Mouse (Mus musculus): Measurements from ENCODE around the gene Inpp5a. TPM values are rescaled to one million over a fixed set of nuclear protein-coding genes. Genes with fewer than 3 reads are reported as not detected.

The Inpp5a gene
- polyA plus RNA-seq, 1 experiment from 2014 or later = 23.0 TPM

DNA sequence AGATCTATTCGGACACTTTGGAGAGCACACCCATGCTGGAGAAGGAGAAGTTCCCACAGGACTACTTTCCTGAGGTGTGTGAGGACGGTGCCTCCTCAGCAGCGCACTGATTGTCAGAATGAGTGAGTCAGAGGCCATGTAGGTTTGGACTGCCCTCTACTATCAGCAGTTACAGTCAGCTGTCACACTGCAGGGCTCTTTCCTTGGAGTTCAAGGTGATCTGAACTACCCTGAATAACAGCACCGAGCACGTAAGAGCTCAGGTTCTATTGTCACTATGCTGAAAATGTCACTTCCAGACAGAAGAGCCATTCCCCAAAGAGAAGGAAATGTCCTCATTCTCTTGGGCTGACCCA lies 127.7 kb downstream of the Inpp5a start:
- no peak overlapping the region for H3K9ac ChIP-seq (ENCODE audit: low read length)
- ATAC-seq (ENCODE audit: insufficient number of reproducible peaks, low FRiP score, low TSS enrichment, low read depth) (no peak), DNase-seq (ENCODE audit: low spot score) (no peak)
- no peak overlapping the region for H3K27ac ChIP-seq (replicated peaks; ENCODE audit: low read depth, low read length)
- no peaks in the 10 kb centered on the region; the same call in 1 of the 2 replicates for H3K36me3 ChIP-seq (ENCODE audit: control insufficient read depth, insufficient read depth, low read length)
- no peak overlapping the region for H3K4me2 ChIP-seq (ENCODE audit: low read depth, severe bottlenecking)
- H3K9me3 ChIP-seq (ENCODE audit: control insufficient read depth, low read length) = no peaks in the 10 kb centered on the region
- no peak overlapping the region for H3K4me3 ChIP-seq (ENCODE audit: low read depth, low read length)
- WGBS = 87% methylated on average over 5 of the region's 5 CpGs
- H3K27me3 ChIP-seq (ENCODE audit: control insufficient read depth, insufficient read depth, low read length) = no peaks in the 10 kb centered on the region
- H3K4me1 ChIP-seq (ENCODE audit: control insufficient read depth, insufficient read depth, low read length) = peaks cover 12% of the 10 kb centered on the region

DNA sequence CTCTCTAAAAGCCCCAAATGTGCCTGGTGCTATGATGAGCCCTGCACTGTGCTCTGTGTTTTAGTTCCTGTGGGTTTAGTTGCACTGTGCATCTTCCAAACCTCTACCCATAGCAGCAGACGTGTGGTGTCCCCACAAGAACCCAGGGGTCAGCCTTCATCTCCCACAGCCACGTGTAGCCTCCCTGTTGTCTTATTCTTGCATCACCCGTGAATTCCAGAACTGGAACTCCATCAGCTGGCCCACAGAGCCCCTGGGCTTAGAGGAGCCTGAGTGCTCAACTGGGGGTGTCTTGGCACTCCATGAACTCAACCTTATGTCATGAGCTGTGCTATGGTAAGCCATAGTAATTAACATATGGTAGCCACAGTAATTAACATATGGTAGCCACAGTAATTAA lies 129.4 kb downstream of the Inpp5a start:
- no peaks in the 10 kb centered on the region for H3K27me3 ChIP-seq (ENCODE audit: control insufficient read depth, insufficient read depth, low read length)
- H3K4me2 ChIP-seq (ENCODE audit: low read depth, severe bottlenecking) = no peak overlapping the region
- no peak overlapping the region for H3K9ac ChIP-seq (ENCODE audit: low read length)
- no peak for DNase-seq (ENCODE audit: low spot score)
- no peak overlapping the region for H3K27ac ChIP-seq (replicated peaks; ENCODE audit: low read depth, low read length)
- no peaks in the 10 kb centered on the region for H3K9me3 ChIP-seq (ENCODE audit: control insufficient read depth, low read length)
- WGBS = 73% methylated on average over 3 of the region's 3 CpGs
- ATAC-seq (ENCODE audit: insufficient number of reproducible peaks, low FRiP score, low TSS enrichment, low read depth) = no peak
- H3K4me3 ChIP-seq (ENCODE audit: low read depth, low read length) = no peak overlapping the region
- H3K4me1 ChIP-seq (ENCODE audit: control insufficient read depth, insufficient read depth, low read length) = peaks cover 12% of the 10 kb centered on the region
- no peaks in the 10 kb centered on the region for H3K36me3 ChIP-seq (ENCODE audit: control insufficient read depth, insufficient read depth, low read length)

DNA sequence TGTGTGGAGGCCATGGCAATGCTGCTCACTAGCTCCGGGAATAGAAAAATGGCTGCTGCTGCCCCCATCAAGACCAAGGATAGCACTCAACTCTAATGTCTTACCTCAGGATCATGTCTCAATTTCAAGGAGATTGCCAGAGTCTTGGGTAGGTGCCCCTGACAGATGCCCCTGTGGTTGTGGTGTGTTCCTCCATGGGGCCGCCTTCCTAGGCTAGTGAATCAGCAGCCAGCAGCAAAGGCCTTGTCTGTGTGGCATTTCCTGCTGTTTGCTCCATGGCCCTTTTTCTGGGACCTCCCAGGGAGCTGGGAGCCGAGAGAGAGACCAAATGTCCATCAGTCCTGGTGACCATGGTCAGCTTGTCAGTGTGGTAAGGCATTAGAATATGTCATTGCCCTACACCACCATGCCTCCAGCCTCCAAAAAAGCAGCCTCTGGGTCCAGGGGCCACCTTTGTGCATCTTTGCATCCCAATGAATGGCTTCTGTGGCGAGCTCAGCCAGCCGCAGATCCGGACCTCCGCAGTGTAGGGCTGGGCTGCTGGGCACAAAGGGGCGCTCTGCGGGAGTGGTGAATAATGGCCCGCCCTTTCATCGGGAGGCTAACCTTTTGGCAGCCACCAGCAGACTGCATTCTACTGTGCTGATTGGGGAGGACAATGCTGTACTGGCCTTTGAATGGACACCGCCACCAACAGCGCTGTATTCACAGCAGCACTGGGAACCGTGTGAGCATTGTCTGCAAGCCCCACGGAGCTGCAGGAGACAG lies 139.6 kb downstream of the Inpp5a start:
- ATAC-seq (ENCODE audit: insufficient number of reproducible peaks, low FRiP score, low TSS enrichment, low read depth) = no peak
- DNase-seq (ENCODE audit: low spot score) = no peak
- Histone ChIP-seq H3K4me1 (ENCODE audit: control insufficient read depth, insufficient read depth, low read length) (no peaks in the 10 kb centered on the region), H3K36me3 (ENCODE audit: control insufficient read depth, insufficient read depth, low read length) (no peaks in the 10 kb centered on the region), H3K9me3 (ENCODE audit: control insufficient read depth, low read length) (no peaks in the 10 kb centered on the region), H3K4me2 (ENCODE audit: low read depth, severe bottlenecking) (no peak overlapping the region), H3K9ac (ENCODE audit: low read length) (no peak overlapping the region), H3K27me3 (ENCODE audit: control insufficient read depth, insufficient read depth, low read length) (no peaks in the 10 kb centered on the region), H3K27ac (replicated peaks; ENCODE audit: low read depth, low read length) (no peak overlapping the region), H3K4me3 (ENCODE audit: low read depth, low read length) (no peak overlapping the region)
- WGBS = 26% methylated on average over 15 of the region's 15 CpGs

DNA sequence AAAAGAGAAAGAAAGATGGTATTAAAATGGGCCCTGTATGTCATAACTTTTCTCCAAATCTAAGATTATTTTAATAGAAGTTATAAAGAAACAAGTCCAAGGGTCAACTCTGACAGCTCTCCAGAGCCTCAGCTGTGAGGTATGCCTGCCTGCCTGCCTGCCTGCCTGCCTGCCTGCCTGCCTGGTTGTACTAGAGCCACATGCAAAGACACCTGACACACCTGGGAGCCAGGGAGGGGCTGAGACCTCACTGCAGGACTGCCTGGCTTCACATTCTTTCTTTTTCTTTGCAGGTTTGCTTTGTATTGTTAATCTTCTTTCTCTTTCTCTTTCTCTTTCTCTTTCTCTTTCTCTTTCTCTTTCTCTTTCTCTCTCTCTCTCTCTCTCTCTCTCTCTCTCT lies 140.3 kb downstream of the Inpp5a start:
- Histone ChIP-seq H3K9me3 (ENCODE audit: control insufficient read depth, low read length) (no peaks in the 10 kb centered on the region), H3K4me1 (ENCODE audit: control insufficient read depth, insufficient read depth, low read length) (no peaks in the 10 kb centered on the region), H3K4me3 (ENCODE audit: low read depth, low read length) (no peak overlapping the region), H3K27ac (replicated peaks; ENCODE audit: low read depth, low read length) (no peak overlapping the region), H3K9ac (ENCODE audit: low read length) (no peak overlapping the region), H3K4me2 (ENCODE audit: low read depth, severe bottlenecking) (no peak overlapping the region), H3K27me3 (ENCODE audit: control insufficient read depth, insufficient read depth, low read length) (no peaks in the 10 kb centered on the region), H3K36me3 (ENCODE audit: control insufficient read depth, insufficient read depth, low read length) (no peaks in the 10 kb centered on the region)
- DNase-seq (ENCODE audit: low spot score) = no peak
- ATAC-seq (ENCODE audit: insufficient number of reproducible peaks, low FRiP score, low TSS enrichment, low read depth) = no peak

DNA sequence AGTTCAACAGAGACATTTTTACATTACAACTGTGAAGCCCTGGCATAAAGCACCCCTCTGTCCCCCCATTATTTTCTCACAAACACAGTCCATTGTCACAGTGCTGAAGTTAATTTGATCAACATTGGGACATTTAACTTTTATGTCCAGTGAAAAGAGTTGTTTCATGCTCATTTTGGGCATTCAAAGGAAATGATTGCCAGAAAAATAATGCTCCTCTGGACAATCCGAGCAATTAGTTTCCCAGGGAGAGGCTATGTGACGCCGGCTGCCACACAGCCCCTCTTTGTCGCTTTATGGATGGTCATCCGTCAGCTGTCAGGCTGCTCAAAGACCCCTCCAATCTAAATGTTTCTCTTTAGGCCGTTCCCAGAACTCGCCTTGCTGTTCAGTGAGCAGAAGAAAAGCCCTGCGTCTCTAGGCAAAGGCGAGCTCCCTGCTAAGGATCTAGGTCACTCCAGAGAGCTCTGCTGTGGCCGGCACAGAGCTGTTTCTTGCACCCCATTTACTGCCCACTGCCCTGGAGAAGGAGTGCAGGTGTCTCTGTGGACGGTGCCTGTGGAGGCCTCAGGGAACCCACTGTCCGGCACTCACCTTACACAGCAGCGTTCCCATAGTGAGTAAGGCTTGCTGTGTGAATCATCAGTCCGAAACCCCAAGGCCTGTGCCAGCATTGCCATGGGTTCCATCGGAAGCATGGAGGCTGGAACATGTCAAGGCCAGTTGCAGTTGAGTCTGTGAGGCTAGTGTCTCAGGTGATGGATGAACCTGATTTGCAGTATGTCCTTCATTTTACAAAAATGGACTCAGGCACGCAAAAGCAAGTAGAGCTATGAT lies 141.9 kb downstream of the Inpp5a start:
- no peaks in the 10 kb centered on the region for H3K9me3 ChIP-seq (ENCODE audit: control insufficient read depth, low read length)
- WGBS = 39% methylated on average over 16 of the region's 16 CpGs
- H3K27ac ChIP-seq (replicated peaks; ENCODE audit: low read depth, low read length) = no peak overlapping the region
- DNase-seq (ENCODE audit: low spot score) = no peak
- no peak overlapping the region for H3K9ac ChIP-seq (ENCODE audit: low read length)
- ATAC-seq (ENCODE audit: insufficient number of reproducible peaks, low FRiP score, low TSS enrichment, low read depth) = no peak
- no peaks in the 10 kb centered on the region for H3K4me1 ChIP-seq (ENCODE audit: control insufficient read depth, insufficient read depth, low read length)
- H3K4me3 ChIP-seq (ENCODE audit: low read depth, low read length) = no peak overlapping the region
- H3K36me3 ChIP-seq (ENCODE audit: control insufficient read depth, insufficient read depth, low read length) = no peaks in the 10 kb centered on the region
- H3K4me2 ChIP-seq (ENCODE audit: low read depth, severe bottlenecking) = no peak overlapping the region
- no peaks in the 10 kb centered on the region for H3K27me3 ChIP-seq (ENCODE audit: control insufficient read depth, insufficient read depth, low read length)

DNA sequence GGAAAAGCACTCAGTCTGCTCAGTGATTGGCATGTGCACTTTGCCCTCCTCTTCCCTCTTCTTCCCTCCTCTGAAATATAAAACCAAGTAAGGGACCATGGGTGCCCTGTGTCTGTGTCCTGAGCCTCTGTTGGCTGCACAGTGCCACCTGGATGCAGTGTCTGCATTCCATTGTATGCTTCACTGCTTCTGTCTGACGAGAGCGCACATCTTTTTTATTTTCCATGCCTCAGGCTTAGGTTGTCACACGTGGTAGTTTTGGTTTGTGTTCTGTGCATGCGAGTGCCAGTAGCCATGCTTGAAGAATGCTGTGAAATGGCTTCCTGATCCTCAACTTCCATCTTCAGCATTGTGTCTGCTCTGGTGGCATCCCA lies 142.5 kb downstream of the Inpp5a start:
- H3K27me3 ChIP-seq (ENCODE audit: control insufficient read depth, insufficient read depth, low read length) = no peaks in the 10 kb centered on the region
- H3K36me3 ChIP-seq (ENCODE audit: control insufficient read depth, insufficient read depth, low read length) = no peaks in the 10 kb centered on the region
- ATAC-seq (ENCODE audit: insufficient number of reproducible peaks, low FRiP score, low TSS enrichment, low read depth) = no peak
- no peaks in the 10 kb centered on the region for H3K4me1 ChIP-seq (ENCODE audit: control insufficient read depth, insufficient read depth, low read length)
- DNase-seq (ENCODE audit: low spot score) = no peak
- H3K4me2 ChIP-seq (ENCODE audit: low read depth, severe bottlenecking) = no peak overlapping the region
- no peak overlapping the region for H3K27ac ChIP-seq (replicated peaks; ENCODE audit: low read depth, low read length)
- no peak overlapping the region for H3K4me3 ChIP-seq (ENCODE audit: low read depth, low read length)
- H3K9me3 ChIP-seq (ENCODE audit: control insufficient read depth, low read length) = no peaks in the 10 kb centered on the region
- WGBS = 79% methylated on average over 4 of the region's 4 CpGs
- H3K9ac ChIP-seq (ENCODE audit: low read length) = no peak overlapping the region

DNA sequence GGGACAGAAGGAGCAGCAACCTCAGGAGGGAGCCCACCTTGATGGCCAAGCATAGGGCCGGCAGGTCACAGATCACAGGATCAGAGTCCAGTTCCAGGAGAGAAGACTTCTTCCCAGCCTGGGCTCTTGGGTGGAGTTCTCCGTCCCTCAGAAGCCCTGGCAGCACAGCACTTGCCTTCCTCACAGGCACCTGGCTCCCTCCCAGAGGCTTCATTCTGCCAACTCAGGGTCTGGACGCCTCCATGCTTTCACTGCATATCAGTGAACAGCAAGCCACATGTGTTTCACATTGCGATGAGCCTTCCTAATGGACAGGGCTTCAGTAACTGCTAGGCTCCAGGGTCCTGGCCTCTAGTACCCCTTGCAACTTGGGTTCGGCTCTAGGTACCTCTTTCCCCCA lies 147.4 kb downstream of the Inpp5a start:
- Histone ChIP-seq H3K27ac (replicated peaks; ENCODE audit: low read depth, low read length) (no peak overlapping the region), H3K4me3 (ENCODE audit: low read depth, low read length) (no peak overlapping the region), H3K36me3 (ENCODE audit: control insufficient read depth, insufficient read depth, low read length) (no peaks in the 10 kb centered on the region), H3K4me1 (ENCODE audit: control insufficient read depth, insufficient read depth, low read length) (no peaks in the 10 kb centered on the region), H3K9me3 (ENCODE audit: control insufficient read depth, low read length) (no peaks in the 10 kb centered on the region), H3K4me2 (ENCODE audit: low read depth, severe bottlenecking) (no peak overlapping the region), H3K9ac (ENCODE audit: low read length) (no peak overlapping the region), H3K27me3 (ENCODE audit: control insufficient read depth, insufficient read depth, low read length) (no peaks in the 10 kb centered on the region)
- no peak for ATAC-seq (ENCODE audit: insufficient number of reproducible peaks, low FRiP score, low TSS enrichment, low read depth)
- no peak for DNase-seq (ENCODE audit: low spot score)
- 58% methylated on average over 5 of the region's 5 CpGs for WGBS

DNA sequence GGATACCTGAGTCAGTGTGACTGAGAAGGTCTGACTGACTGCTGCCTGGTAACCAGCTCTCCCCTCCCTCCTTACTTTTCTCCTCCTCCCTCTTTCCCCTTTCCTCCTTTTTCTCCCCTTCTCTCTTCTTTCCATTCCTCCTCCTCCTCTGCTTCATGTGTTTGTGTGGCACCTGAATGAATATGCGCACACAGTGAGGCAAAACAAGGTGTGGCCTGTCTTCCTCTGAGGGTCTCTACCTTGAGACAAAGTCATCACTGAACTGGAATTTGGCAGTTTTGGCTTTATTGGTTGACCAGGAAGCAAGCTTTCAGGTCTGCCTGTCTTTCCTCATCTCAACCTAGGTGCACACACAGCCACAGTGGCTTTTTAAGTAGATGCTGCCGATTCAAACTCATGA lies 147.9 kb downstream of the Inpp5a start:
- Histone ChIP-seq H3K9me3 (ENCODE audit: control insufficient read depth, low read length) (no peaks in the 10 kb centered on the region), H3K36me3 (ENCODE audit: control insufficient read depth, insufficient read depth, low read length) (no peaks in the 10 kb centered on the region), H3K4me1 (ENCODE audit: control insufficient read depth, insufficient read depth, low read length) (no peaks in the 10 kb centered on the region), H3K27me3 (ENCODE audit: control insufficient read depth, insufficient read depth, low read length) (no peaks in the 10 kb centered on the region), H3K27ac (replicated peaks; ENCODE audit: low read depth, low read length) (no peak overlapping the region), H3K9ac (ENCODE audit: low read length) (no peak overlapping the region), H3K4me2 (ENCODE audit: low read depth, severe bottlenecking) (no peak overlapping the region), H3K4me3 (ENCODE audit: low read depth, low read length) (no peak overlapping the region)
- DNase-seq (ENCODE audit: low spot score) = no peak
- no peak for ATAC-seq (ENCODE audit: insufficient number of reproducible peaks, low FRiP score, low TSS enrichment, low read depth)
- 97% methylated on average over 2 of the region's 2 CpGs for WGBS
